Mouse (Mus musculus) liver, embryonic 16.5 days (tissue): ENCODE measurements around the gene Rpl18. TPM values are rescaled to one million over a fixed set of nuclear protein-coding genes. Genes with fewer than 3 reads are reported as not detected.
A peak's percentile ranks its signal among the peaks of the same experiment; 100 is the strongest.

Experiments
- ATAC-seq: fragments of 200-750 bp; cut with Nextera tagmentation; 2 replicates; pipeline ENCODE4 v1.8.0; 2017; ENCODE audit warnings: low read depth, mild to moderate bottlenecking, moderate number of reproducible peaks, moderate library complexity
- H3K27ac ChIP-seq: fragments of 300-500 bp; sonication (generic); 2 replicates; pipeline ENCODE4 v1.5.1; 2014; ENCODE audit warnings: mild to moderate bottlenecking, low read length
- H3K27me3 ChIP-seq: fragments of 300-500 bp; sonication (generic); 2 replicates; pipeline ENCODE4 v1.6.1; 2014; ENCODE audit warnings: low read depth, low read length, mixed read lengths; ENCODE audit not compliant: control insufficient read depth, insufficient read depth
- H3K36me3 ChIP-seq: fragments of 300-500 bp; sonication (generic); 2 replicates; pipeline ENCODE4 v1.6.1; 2014; ENCODE audit warnings: mild to moderate bottlenecking; ENCODE audit not compliant: control insufficient read depth, insufficient read depth
- H3K4me1 ChIP-seq: fragments of 300-500 bp; sonication (generic); 2 replicates; pipeline ENCODE4 v1.6.1; 2014; ENCODE audit warnings: low read depth, low read length, mixed read lengths; ENCODE audit not compliant: control insufficient read depth
- H3K4me2 ChIP-seq: fragments of 300-500 bp; sonication (generic); 2 replicates; pipeline ENCODE4 v1.6.1; 2014; ENCODE audit warnings: low read depth, low read length, mixed read lengths
- H3K4me3 ChIP-seq: fragments of 300-500 bp; sonication (generic); 2 replicates; pipeline ENCODE4 v1.5.1; 2014; ENCODE audit warnings: low read depth, mild to moderate bottlenecking, low read length
- H3K9ac ChIP-seq: fragments of 300-500 bp; sonication (generic); 2 replicates; pipeline ENCODE4 v1.6.1; 2014; ENCODE audit warnings: low read depth, low read length
- H3K9me3 ChIP-seq: fragments of 300-500 bp; sonication (generic); replicated peaks from 2 replicates; pipeline ENCODE4 v1.6.1; 2016; ENCODE audit warnings: low read length; ENCODE audit not compliant: control insufficient read depth
- WGBS: fragments of 180-500 bp; shearing (Covaris S2); extraction: QIAGEN DNeasy Blood & Tissue Kit; methylation state at CpG from one replicate; pipeline ENCODE4 v1.1.7; 2014; ENCODE audit not compliant: insufficient replicate concordance; 5-methylcytosine and 5-hydroxymethylcytosine counted together
- polyA plus RNA-seq: library from polyadenylated mRNA; unstranded; fragments of >200 nt; fragmentation: Nextera tagmentation; extraction: Ambion mirVana; gene quantifications from 2 replicates; pipeline ENCODE4 v1.2.1, GENCODE M21; 2015

The Rpl18 gene
- polyA plus RNA-seq, 1 experiment from 2014 or later: 460 TPM

DNA sequence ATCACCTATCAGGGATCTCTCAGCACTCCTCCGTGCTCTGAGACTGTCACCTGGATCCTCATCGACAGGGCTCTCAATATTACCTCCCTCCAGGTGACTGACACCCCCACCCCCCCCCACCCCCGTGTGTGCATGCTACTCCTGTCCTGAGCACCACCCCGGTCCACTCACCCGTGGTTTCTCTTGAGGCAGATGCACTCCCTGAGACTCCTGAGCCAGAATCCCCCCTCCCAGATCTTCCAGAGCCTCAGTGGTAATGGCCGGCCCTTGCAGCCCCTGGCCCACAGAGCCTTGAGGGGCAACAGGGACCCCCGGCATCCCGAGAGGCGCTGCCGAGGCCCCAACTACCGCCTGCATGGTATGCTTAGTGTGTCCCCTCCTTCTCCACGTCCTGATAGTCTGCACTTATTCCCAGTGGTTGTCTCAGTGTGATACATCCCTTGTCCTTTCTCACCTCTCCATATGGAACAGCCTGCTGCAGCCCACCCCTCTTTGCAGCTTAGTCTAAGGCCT, 11.7 kb upstream of the Rpl18 start:
- Histone ChIP-seq H3K4me2 (peak overlapping the region; percentile 97), H3K36me3 (no peaks in the 10 kb centered on the region), H3K27me3 (peaks cover 30% of the 10 kb centered on the region), H3K4me3 (peak overlapping the region; percentile 66; the same call in 1 of the 2 replicates), H3K9me3 (no peaks in the 10 kb centered on the region), H3K9ac (peak overlapping the region; percentile 29; the same call in 1 of the 2 replicates), H3K27ac (peak overlapping the region; percentile 18), H3K4me1 (peaks cover 49% of the 10 kb centered on the region)
- no peak for ATAC-seq
- 45% methylated on average over 12 of the region's 12 CpGs for WGBS

DNA sequence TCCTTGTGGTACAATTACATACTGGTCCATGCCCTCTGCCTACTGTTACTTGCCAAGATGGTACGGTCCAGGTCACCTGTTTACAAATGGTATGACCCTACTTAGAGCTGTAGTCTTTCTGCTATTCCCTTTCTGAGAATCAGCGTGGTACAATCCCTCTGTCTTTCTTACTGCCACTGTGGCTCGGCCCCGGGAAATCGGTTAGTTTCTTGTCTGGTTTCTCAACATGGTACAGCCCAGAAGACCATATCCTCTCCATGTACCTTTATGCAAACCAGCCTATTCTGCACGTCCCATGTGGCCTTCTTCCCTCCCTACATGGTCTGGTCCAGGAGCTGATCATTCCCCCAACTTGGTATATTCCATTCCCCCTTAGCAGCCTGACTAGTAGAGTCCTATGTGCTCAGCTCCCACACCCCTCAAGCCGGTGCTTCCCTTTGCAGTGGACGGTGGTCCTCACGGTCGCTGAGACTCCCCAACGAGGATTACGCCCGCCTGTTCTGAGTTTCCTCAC, 11.2 kb upstream of the Rpl18 start:
- peaks cover 25% of the 10 kb centered on the region for H3K27me3 ChIP-seq
- H3K36me3 ChIP-seq: no peaks in the 10 kb centered on the region
- H3K9ac ChIP-seq: peak overlapping the region; percentile 29; the same call in 1 of the 2 replicates
- peak overlapping the region; percentile 18 for H3K27ac ChIP-seq
- peaks cover 52% of the 10 kb centered on the region for H3K4me1 ChIP-seq
- H3K9me3 ChIP-seq: no peaks in the 10 kb centered on the region
- H3K4me3 ChIP-seq: peak overlapping the region; percentile 66
- H3K4me2 ChIP-seq: peak overlapping the region; percentile 97
- ATAC-seq: peak; percentile 59
- WGBS: under 1% methylated on average over 13 of the region's 13 CpGs

DNA sequence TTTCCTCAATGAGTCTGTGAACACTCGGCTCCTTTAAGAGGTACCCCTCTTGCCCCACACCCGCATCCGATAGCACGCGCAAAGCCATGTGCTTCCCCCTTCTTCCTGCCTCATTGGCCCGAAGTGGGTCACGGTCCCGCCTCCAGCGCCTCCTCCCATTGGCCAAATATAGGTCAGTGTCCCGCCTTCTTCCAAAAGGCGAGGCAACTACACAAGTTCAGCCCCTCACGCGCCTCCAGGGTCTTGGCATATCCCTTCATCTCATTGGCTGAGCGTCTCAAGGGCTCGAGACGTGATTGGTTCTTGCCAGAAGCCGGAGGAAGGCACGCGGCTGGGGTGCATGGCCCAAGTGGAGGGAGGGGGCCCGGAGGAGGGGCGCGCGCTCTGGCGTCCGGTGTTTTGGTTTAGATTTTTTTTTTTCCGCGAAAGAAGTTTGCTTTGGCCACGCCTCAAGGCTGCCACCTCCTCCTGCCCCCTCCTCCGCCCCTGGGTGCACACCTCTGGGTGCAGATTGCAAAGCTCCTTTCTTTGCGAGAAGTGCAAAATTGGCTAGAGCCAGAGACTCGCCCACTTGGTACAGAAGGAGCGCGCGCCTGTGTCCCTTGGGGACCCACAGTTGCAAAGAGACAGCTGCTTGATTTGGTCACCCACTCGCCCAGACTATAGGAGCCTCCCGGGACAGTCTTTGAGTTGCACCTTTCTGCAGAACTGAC, 10.4 kb upstream of the Rpl18 start, which contains the start of gene Dbp:
TSS of gene Dbp (plus strand) at position 359 of the 713 bp plus-strand sequence.
- WGBS: under 1% methylated on average over 36 of the region's 36 CpGs
- Histone ChIP-seq H3K4me2 (peak within 1 kb of the TSS; percentile 97), H3K4me1 (peaks cover 52% of the 10 kb centered on the region), H3K27ac (peak within 1 kb of the TSS; percentile 64), H3K9me3 (no peaks in the 10 kb centered on the region), H3K4me3 (peak within 1 kb of the TSS; percentile 66), H3K36me3 (no peaks in the 10 kb centered on the region), H3K9ac (peak within 1 kb of the TSS; percentile 29; the same call in 1 of the 2 replicates), H3K27me3 (peaks cover 17% of the 10 kb centered on the region)
- peak; percentile 83 for ATAC-seq

DNA sequence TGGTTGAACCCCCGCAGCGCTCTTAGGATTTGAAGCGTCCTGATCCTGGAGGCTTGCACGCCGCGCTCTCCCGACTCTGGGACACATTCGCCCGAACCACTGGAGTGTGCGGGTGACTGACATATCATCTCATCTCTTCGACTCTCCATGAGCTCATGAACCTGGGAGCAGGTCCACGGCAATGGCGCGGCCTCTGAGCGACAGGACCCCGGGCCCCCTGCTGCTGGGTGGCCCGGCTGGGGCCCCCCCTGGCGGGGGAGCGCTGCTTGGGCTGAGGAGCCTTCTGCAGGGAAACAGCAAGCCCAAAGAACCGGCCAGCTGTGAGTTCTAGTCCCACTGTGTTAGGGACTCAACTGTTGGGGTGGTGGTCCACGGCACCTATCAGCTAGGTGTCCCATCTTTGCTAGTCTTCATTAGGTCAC, 9.8 kb upstream of the Rpl18 start:
- under 1% methylated on average over 21 of the region's 21 CpGs for WGBS
- Histone ChIP-seq H3K9me3 (no peaks in the 10 kb centered on the region), H3K27me3 (peaks cover 12% of the 10 kb centered on the region), H3K27ac (peak overlapping the region; percentile 64), H3K4me3 (peak overlapping the region; percentile 66), H3K4me1 (peaks cover 52% of the 10 kb centered on the region), H3K9ac (peak overlapping the region; percentile 13; the same call in 1 of the 2 replicates), H3K36me3 (no peaks in the 10 kb centered on the region), H3K4me2 (peak overlapping the region; percentile 97)
- ATAC-seq: no peak

DNA sequence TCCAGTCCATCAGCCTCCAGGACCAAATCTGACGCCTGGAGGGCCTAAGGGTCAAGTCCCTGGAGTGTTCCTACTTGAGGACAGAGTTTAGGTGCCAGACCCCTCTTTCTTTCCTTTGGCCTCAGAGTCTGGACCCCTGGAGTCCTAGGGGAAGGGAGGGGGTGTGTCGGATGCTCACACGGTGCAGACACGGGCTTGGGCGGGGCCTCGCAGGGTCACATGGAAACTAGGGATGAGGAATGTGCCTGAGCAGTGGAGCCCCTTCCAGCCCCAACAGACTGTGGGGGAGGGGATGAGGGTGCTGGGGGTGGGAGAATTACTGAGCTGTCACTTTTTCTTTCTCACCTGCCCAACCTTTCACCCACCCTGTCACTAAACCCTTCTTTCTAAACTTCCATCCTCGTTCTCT, 9.4 kb upstream of the Rpl18 start:
- no peak overlapping the region for H3K27ac ChIP-seq
- H3K4me2 ChIP-seq: peak overlapping the region; percentile 97
- peaks cover 52% of the 10 kb centered on the region for H3K4me1 ChIP-seq
- peaks cover under 1% of the 10 kb centered on the region; the same call in 1 of the 2 replicates for H3K36me3 ChIP-seq
- WGBS: 3% methylated on average over 7 of the region's 7 CpGs
- H3K27me3 ChIP-seq: peaks cover 9% of the 10 kb centered on the region
- no peaks in the 10 kb centered on the region for H3K9me3 ChIP-seq
- H3K9ac ChIP-seq: peak overlapping the region; percentile 69
- H3K4me3 ChIP-seq: peak overlapping the region; percentile 66
- no peak for ATAC-seq

DNA sequence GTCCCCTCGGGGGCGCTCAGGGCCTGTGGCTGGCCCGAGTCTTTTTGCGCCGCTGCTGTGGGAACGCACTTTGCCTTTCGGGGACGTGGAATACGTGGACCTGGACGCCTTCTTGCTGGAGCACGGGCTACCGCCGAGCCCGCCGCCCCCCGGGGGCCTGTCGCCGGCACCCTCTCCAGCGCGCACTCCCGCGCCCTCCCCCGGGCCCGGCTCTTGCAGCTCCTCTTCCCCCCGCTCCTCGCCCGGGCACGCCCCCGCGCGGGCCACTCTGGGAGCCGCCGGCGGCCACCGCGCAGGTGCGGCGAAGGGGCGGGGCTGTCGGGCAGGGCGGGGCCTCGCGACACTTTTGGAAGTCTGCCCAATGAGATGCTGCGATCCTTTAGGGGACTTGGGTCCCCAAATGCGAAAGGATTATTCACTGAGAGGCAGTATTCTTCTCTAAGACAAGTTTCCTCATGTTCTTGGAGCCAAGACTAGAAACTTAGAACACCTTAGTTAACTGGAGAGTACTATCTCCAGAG, 8.5 kb upstream of the Rpl18 start:
- Histone ChIP-seq H3K27me3 (no peaks in the 10 kb centered on the region; the same call in 1 of the 2 replicates), H3K4me2 (peak overlapping the region; percentile 97), H3K9ac (peak overlapping the region; percentile 69), H3K36me3 (peaks cover 9% of the 10 kb centered on the region), H3K27ac (peak overlapping the region; percentile 69), H3K4me3 (peak overlapping the region; percentile 66), H3K4me1 (peaks cover 52% of the 10 kb centered on the region), H3K9me3 (no peaks in the 10 kb centered on the region)
- WGBS: under 1% methylated on average over 41 of the region's 45 CpGs
- ATAC-seq: peak; percentile 20

DNA sequence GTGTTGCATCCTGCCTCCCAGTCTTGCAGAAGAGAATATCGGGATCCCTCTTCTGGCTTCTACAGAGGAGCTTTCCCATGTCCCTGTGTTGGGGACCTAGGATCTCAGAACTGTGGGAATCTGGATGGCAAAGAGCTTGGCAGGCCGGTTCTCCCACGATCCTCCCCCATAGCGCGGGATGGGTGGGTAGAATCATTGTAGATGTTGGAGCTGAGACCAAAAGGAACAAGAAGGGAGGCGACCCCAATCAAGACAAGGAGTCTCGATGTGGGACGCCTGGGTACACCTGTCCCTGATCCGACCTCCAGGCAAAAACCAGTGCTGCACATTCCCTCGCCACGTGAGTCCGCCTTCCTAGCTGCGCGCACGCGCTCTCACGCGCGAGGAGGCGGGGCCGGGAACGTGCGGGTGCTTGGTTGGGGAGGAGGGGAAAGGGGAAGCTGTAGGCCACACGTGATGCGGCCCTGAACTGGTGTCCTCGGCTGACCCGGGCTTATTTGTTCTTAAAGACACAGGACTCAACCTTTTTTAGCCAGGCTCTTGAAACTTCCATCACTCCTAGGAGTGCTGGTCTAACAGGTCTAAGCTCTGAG, 7.8 kb upstream of the Rpl18 start:
- no peak for ATAC-seq
- H3K27me3 ChIP-seq: no peaks in the 10 kb centered on the region
- H3K9ac ChIP-seq: peak overlapping the region; percentile 40
- under 1% methylated on average over 27 of the region's 27 CpGs for WGBS
- peak overlapping the region; percentile 97 for H3K4me2 ChIP-seq
- peak overlapping the region; percentile 66 for H3K4me3 ChIP-seq
- H3K27ac ChIP-seq: peak overlapping the region; percentile 69
- no peaks in the 10 kb centered on the region for H3K9me3 ChIP-seq
- H3K36me3 ChIP-seq: peaks cover 10% of the 10 kb centered on the region
- peaks cover 54% of the 10 kb centered on the region for H3K4me1 ChIP-seq

DNA sequence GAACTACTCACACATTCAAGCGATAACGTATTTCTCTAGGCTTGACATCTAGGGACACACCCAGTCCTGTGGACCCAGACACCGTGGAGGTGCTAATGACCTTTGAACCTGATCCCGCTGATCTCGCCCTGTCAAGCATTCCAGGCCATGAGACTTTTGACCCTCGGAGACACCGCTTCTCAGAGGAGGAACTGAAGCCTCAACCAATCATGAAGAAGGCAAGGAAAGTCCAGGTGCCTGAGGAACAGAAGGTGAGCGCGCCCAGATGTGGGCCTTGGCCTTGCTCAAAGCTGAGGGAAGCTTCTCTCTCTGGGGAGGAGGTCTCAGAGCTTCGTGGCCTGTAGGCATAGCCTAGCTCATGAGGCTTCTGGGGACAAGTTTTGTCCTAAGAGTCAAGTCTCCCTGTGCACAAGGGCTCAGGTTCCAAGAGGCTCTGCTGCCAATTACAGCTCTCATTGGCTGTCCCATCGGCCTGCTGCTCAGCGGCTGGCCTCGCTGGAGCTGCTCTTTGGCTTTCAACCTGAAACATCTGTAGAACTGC, 7.0 kb upstream of the Rpl18 start:
- peaks cover 18% of the 10 kb centered on the region for H3K36me3 ChIP-seq
- H3K4me1 ChIP-seq: peaks cover 62% of the 10 kb centered on the region
- no peak overlapping the region for H3K9ac ChIP-seq
- no peak overlapping the region for H3K4me3 ChIP-seq
- 42% methylated on average over 13 of the region's 13 CpGs for WGBS
- peak overlapping the region; percentile 97; the same call in 1 of the 2 replicates for H3K4me2 ChIP-seq
- no peaks in the 10 kb centered on the region for H3K27me3 ChIP-seq
- H3K9me3 ChIP-seq: no peaks in the 10 kb centered on the region
- no peak overlapping the region for H3K27ac ChIP-seq
- no peak for ATAC-seq
